Mouse (Mus musculus): ENCODE measurements around the gene Ric1.

- TF ChIP-seq NRF1 (IDR thresholded peaks at IDR 0.05; ENCODE audit: insufficient read depth, low read depth, low read length, poor library complexity, severe bottlenecking) (no peak), ZC3H11A (IDR thresholded peaks at IDR 0.05; ENCODE audit: low read depth, low read length) (no peak)
These were observed 13.9 kb upstream of the Ric1 start for GRCm38 (mm10) chr19:29508208-29508607.

All from MEL (cell line).